Mouse (Mus musculus) midbrain, embryonic 13.5 days (tissue): ENCODE measurements around the gene Endod1. TPM values are rescaled to one million over a fixed set of nuclear protein-coding genes. Genes with fewer than 3 reads are reported as not detected.
A peak's percentile ranks its signal among the peaks of the same experiment; 100 is the strongest.

ENCODE experiments used
- ATAC-seq: fragments of 200-750 bp; cut with Nextera tagmentation; 2 replicates; pipeline ENCODE4 v1.8.0; 2017; ENCODE audit warnings: mild to moderate bottlenecking, moderate TSS enrichment, moderate library complexity
- H3K27ac ChIP-seq: fragments of 300-500 bp; sonication (generic); 2 replicates; pipeline ENCODE4 v1.5.1; 2015; ENCODE audit warnings: inconsistent platforms, mild to moderate bottlenecking, moderate library complexity
- H3K27me3 ChIP-seq: fragments of 300-500 bp; sonication (generic); 2 replicates; pipeline ENCODE4 v1.6.1; 2015; ENCODE audit warnings: mild to moderate bottlenecking, inconsistent platforms
- H3K36me3 ChIP-seq: fragments of 300-500 bp; sonication (generic); 2 replicates; pipeline ENCODE4 v1.6.1; 2015; ENCODE audit warnings: mild to moderate bottlenecking, inconsistent platforms
- H3K4me1 ChIP-seq: fragments of 300-500 bp; sonication (generic); replicated peaks from 2 replicates; pipeline ENCODE4 v1.6.1; 2015; ENCODE audit warnings: inconsistent platforms
- H3K4me2 ChIP-seq: fragments of 300-500 bp; sonication (generic); replicated peaks from 2 replicates; pipeline ENCODE4 v1.6.1; 2015; ENCODE audit warnings: moderate library complexity, mild to moderate bottlenecking, inconsistent platforms
- H3K4me3 ChIP-seq: fragments of 300-500 bp; sonication (generic); replicated peaks from 2 replicates; pipeline ENCODE4 v1.5.1; 2015; ENCODE audit warnings: mild to moderate bottlenecking, inconsistent platforms
- H3K9ac ChIP-seq: fragments of 300-500 bp; sonication (generic); replicated peaks from 2 replicates; pipeline ENCODE4 v1.6.1; 2015; ENCODE audit warnings: mild to moderate bottlenecking, inconsistent platforms
- H3K9me3 ChIP-seq: fragments of 300-500 bp; sonication (generic); 2 replicates; pipeline ENCODE4 v1.6.1; 2016; ENCODE audit warnings: mild to moderate bottlenecking, inconsistent platforms
- WGBS: fragments of 180-500 bp; shearing (Covaris S2); methylation state at CpG from one replicate; pipeline ENCODE4 v1.1.7; 2015; 5-methylcytosine and 5-hydroxymethylcytosine counted together
- polyA plus RNA-seq: library from polyadenylated mRNA; unstranded; fragments of >200 nt; fragmentation: Nextera tagmentation; extraction: Ambion mirVana; gene quantifications from 2 replicates; pipeline ENCODE4 v1.2.1, GENCODE M21; 2015

Endod1 gene
- polyA plus RNA-seq, 1 experiment from 2014 or later = 9.0 TPM

DNA sequence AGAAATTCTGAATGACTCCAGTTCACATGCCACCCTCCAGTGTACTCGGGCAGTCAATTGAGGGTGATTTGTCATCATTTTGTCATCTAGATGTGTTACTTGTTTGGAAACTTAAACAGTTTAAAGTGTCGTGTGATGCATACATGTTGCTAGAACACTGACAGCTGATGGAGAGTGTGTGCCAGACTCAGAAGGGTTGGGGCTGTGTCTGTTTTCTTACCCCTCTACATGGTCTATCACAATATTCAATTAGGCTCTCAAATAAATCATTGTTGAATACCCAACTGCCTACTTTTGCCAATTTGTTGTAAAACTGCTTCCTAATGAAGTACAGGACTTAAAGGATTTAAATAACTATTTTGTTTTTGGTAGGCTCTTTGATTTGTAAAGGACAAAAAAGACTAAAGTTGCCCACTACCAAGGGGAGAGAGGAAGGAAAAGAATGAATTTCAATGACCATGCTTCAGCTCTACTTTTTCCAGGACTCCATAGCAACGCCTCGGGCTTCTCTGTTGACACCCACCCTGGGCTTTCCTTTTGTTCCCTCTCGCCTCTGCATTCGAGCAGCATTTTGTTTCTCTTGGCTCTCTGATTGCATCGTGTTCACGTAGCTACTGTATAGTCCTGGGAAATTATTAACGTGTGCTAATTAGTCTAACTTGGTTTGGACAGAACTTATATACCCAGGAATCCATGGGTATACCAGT is 76.9 kb downstream of the Endod1 start:
- H3K27me3 ChIP-seq = no peaks in the 10 kb centered on the region
- no peaks in the 10 kb centered on the region for H3K9me3 ChIP-seq
- peaks cover 12% of the 10 kb centered on the region for H3K36me3 ChIP-seq
- H3K4me1 ChIP-seq = peaks cover 13% of the 10 kb centered on the region
- no peak overlapping the region for H3K4me3 ChIP-seq
- H3K4me2 ChIP-seq = no peak overlapping the region
- ATAC-seq = peak; percentile 83
- 31% methylated on average over 9 of the region's 9 CpGs for WGBS
- no peak overlapping the region for H3K27ac ChIP-seq
- H3K9ac ChIP-seq = no peak overlapping the region

Other genes with a start within 250 kb of the Endod1 start
- 17.6 and 18.8 TPM in 2 replicates for gene Sesn3, start 106.4 kb downstream of the Endod1 start, polyA plus RNA-seq
- 0.32 and 0.43 TPM in 2 replicates for gene Kdm4d, start 119.0 kb upstream of the Endod1 start, polyA plus RNA-seq
- 177 and 180 TPM in 2 replicates for gene Cwc15, start 119.1 kb upstream of the Endod1 start, polyA plus RNA-seq